Mouse (Mus musculus) heart, postnatal 4 days (tissue): ENCODE data around the gene Mcam. TPM values are rescaled to one million over a fixed set of nuclear protein-coding genes. Genes with fewer than 3 reads are reported as not detected.

Experiments used
- DNase-seq: peaks from one replicate; pipeline ENCODE4 v3.0.0; 2021
- total RNA-seq, 2 experiments: library from RNA; stranded (reverse); gene quantifications; 2 replicates each; pipeline ENCODE4 v1.2.3; 2021

Gene Mcam
- total RNA-seq, 2 experiments from 2014 or later = 204 to 213 TPM

GRCm38 (mm10) chr9:44135731-44136411, 1.6 kb downstream of the Mcam start:
- peak; percentile 48 for DNase-seq

GRCm38 (mm10) chr9:44137846-44138245, 3.6 kb downstream of the Mcam start:
- no peak for DNase-seq

- no peak for DNase-seq
Observed at GRCm38 (mm10) chr9:44141951-44142350, 7.7 kb downstream of the Mcam start.

DNA sequence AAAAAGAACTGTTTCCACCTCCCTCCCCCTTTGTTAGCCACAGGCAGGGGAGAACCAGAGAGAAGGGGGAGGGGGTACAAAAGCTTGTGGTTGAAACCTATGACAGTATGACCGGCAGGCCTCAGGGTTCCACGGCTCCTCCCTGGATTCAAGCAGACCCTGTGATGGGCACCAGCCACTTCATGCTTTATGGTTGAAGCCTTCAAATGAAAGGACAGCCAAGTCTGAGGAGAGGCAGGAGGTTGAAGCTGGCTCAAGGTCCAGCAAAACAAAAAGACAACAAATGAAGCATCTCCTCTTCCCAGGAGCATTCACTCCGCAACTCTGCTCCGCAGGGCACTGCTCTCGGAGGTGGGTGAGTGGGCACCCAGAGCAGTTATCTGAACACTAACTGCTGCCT, 9.2 kb downstream of the Mcam start:
- DNase-seq = no peak

DNA sequence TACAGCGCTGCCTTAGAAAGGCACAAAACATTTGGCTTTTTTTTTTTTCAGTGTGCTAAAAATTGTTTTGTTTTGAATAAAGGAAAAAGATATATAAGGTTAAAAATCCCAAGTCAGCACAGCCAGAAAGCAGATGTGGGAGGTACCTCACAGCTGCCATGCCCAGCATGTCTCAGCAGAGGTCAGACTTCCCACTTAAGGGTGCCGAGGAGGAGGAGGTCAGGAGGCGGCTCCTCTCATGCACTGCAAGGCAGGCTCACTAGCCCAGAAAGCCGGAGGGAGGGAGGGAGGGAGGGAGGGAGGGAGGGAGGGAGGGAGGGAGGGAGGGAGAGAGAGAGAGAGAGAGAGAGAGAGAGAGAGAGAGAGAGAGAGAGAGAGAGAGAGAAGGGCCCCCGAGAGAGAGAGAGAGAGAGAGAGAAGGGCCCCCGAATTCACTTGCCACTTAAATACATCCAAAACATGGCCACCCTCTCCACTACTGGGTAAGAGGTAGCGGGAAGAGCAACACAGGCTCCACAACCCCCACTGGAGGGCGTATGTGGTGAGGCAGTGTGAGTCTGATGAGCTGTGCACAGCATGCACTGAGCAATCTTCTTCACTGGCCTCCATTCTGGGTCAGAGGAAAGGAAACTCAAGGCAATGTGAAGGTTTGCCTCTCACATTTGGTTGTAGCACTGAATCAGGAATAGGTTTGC, 9.9 kb downstream of the Mcam start:
- DNase-seq = peak; percentile 55

DNA sequence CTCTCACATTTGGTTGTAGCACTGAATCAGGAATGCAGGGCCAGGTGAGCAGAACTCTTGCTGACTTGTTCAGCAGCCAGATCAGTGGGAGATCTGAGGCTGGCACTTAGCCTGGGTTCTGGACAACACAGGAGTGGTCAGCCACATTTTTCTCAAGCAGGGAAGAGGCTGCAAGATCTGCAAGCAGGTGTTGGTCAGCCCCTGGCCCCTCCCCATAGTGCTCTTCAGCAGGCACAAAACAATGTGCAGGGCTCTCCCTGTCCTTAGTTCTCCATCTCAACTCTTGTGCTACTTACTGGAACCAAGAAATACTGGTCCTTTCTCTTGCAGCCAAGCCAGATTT, 10.4 kb downstream of the Mcam start:
- DNase-seq = no peak

DNA sequence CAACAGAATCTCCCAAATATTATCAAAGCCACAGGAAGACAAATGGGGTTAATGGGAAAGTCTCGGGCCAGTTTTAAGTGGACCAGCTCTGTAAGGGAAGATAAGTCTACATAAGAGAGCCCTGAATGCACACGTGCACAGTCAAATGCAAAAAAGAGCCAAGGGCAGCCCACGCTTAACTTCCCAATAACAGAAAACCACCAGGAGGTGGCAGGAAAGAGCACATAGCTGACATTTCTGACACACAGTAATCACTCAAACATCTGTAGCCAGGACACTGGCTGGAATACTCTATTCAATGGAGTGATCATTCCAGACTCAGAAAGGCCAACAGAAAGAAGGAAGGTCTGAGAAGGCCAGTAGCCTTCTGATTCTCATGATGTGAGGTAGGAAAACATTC, 13.0 kb downstream of the Mcam start:
- peak; percentile 61 for DNase-seq

GRCm38 (mm10) chr9:44159886-44160285, 25.6 kb downstream of the Mcam start:
- no peak for DNase-seq

GRCm38 (mm10) chr9:44168931-44169330, 34.7 kb downstream of the Mcam start:
- DNase-seq = no peak

DNA sequence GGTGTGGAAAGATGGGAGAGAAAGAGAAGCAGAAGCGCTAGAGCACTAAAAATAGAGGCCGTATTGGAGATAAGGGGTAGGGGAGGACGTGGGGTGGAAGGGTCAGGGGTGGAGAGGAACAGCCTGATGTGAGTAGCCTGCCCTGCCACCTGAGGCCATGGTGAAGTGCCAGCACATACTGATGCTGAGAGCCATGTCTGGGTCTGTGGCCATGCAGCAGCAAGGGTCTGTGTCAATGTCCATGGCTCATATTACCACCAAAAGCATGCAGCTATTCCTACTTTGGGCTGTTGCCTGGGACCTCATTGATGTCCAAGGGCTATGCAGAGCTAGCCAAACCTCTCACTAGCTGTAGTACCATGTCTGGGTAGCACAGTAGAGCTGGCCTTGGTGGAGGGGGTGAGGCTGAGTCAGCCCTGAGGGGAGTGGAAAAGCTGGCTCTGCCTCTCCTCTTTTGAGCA, 36.5 kb downstream of the Mcam start:
- DNase-seq = peak; percentile 23

DNA sequence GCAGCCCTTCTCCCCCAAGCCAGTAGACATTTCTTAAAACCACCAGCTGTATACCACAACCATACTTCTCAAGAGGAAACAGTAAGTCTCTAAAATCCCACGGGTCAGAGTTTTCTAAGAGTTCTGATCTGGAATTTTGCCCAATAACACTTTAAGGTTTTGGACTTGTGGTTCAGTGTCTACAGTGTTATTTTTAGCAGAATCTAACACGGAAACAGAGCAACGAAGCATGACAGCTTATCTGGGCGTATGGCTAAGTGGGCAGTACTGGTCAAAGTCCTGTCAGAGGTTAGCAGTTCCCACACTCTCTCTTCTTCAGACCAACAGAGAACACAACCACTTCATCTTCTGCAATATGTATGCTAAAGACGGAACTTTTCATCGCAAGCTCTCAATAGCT, 41.3 kb downstream of the Mcam start:
- no peak for DNase-seq

GRCm38 (mm10) chr9:44175957-44176356, 41.7 kb downstream of the Mcam start:
- DNase-seq = no peak

GRCm38 (mm10) chr9:44177405-44177804, 43.1 kb downstream of the Mcam start:
- no peak for DNase-seq

GRCm38 (mm10) chr9:44178389-44178788, 44.1 kb downstream of the Mcam start:
- peak; percentile 32 for DNase-seq

GRCm38 (mm10) chr9:44178811-44179210, 44.5 kb downstream of the Mcam start:
- no peak for DNase-seq

DNA sequence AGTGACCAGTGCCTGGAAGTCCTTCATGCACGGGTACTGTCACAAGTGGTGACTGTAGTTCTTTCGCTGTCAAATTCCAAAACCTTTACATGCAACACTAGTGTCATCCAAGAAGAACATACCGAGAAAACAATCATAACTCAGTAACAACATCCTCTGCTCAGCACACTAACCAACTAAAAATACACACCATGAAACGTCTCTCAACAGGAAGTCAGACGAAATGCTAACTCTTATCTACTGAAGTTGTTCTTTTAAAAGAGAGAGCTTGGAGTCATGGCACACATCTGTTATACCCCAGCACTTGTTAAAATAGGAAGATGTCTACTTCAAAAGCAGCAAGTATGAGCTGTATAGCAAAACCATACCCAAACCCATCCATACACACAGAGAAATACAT, 47.3 kb downstream of the Mcam start:
- DNase-seq = no peak

- peak; percentile 62 for DNase-seq
Observed at GRCm38 (mm10) chr9:44182260-44182659, 48.0 kb downstream of the Mcam start.

- no peak for DNase-seq
Observed at GRCm38 (mm10) chr9:44188223-44188622, 54.0 kb downstream of the Mcam start.

DNA sequence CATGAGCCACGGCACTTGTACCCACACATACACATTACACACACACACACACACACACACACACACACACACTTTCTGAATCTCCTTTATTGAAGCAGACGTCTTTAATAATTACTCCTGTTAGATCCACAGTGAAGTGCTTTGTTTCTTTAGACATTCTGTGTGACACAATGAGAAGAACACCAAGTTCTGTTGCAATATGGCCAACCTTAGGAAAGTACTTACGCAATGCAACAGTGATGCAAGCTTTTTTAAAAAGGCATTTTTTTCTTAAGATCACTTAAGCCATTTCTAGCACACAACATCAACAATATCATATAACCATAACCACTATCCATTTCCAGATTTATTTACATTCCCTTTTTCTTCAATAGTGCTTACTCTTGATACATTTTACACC, 56.9 kb downstream of the Mcam start:
- DNase-seq = no peak

- no peak for DNase-seq
Observed at GRCm38 (mm10) chr9:44192312-44192711, 58.0 kb downstream of the Mcam start.
